Comparison of ENCODE assay signal across 12 mouse cellular contexts in the genomic region with DNA sequence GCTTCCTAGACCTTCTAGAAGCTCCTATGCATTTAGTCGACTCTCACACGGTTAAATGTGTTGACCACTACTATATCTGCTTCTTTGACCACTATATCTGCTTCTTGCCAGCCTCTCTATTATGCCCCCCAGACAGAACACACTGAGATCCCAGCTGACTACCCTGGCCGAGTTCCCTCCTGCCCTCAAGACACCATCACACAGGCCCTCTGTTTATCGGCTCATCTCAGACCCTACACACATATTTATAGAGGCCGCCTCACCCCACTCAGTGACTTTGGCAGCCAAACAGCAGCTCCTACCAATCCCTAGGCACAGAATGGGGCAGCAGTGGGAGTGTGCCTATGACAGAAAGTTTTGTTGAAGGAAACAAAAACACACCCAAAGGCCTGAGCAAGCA. TPM values are rescaled to one million over a fixed set of nuclear protein-coding genes. Genes with fewer than 3 reads are reported as not detected.
A peak's percentile ranks its signal among the peaks of the same experiment; 100 is the strongest.
DNase-seq lines count a peak whose midpoint lies in the region; ATAC-seq and TF ChIP-seq lines count a peak whose summit lies in the region.
"Had no signal": no experiment of that assay in that cellular context is flagged by ENCODE, and none has a peak within 500 bp of the region (broad histone marks: within the 10 kb centered on the region; RNA-seq: fewer than 3 reads in every experiment).

No protein-coding gene starts in this region.

- no peak overlapping the region for H3K4me3 ChIP-seq in heart, embryonic 13.5 days
- H3K4me3 ChIP-seq in heart, adult 2 months, result no peak overlapping the region
- H3K4me3 ChIP-seq in liver, embryonic 13.5 days (replicated peaks), result peak overlapping the region; percentile 20; the same call in 1 of the 2 replicates
- no peak overlapping the region for H3K4me3 ChIP-seq in liver, postnatal 0 days (ENCODE audit: low read depth, low read length)
- H3K4me3 ChIP-seq in neural tube, embryonic 14.5 days (ENCODE audit: low read depth, low read length), result no peak overlapping the region
- H3K4me3 ChIP-seq in forebrain, embryonic 15.5 days, result no peak overlapping the region

- peak overlapping the region; percentile 67; the same call in 1 of the 2 replicates for H3K4me2 ChIP-seq in heart, embryonic 13.5 days
- peak overlapping the region; percentile 27 for H3K4me2 ChIP-seq in liver, embryonic 13.5 days
- no peak overlapping the region; the same call in 1 of the 2 replicates for H3K4me2 ChIP-seq in liver, postnatal 0 days (ENCODE audit: low read depth, low read length)
- no peak overlapping the region for H3K4me2 ChIP-seq in neural tube, embryonic 14.5 days (ENCODE audit: low read depth, low read length)
- H3K4me2 ChIP-seq in forebrain, embryonic 15.5 days (replicated peaks), result no peak overlapping the region

- H3K79me2 ChIP-seq in heart, adult 2 months (replicated peaks; ENCODE audit: control insufficient read depth, insufficient read depth, low read length), result peaks cover 2% of the 10 kb centered on the region; the same call in 1 of the 2 replicates

- WGBS in heart, embryonic 13.5 days, result 55% methylated on average over 5 of the region's 5 CpGs
- WGBS in heart, adult 2 months, result 58% methylated on average over 5 of the region's 5 CpGs
- WGBS in liver, embryonic 13.5 days (ENCODE audit: insufficient replicate concordance), result 59% methylated on average over 5 of the region's 5 CpGs
- 68% methylated on average over 5 of the region's 5 CpGs for WGBS in liver, postnatal 0 days (ENCODE audit: insufficient replicate concordance)
- WGBS in neural tube, embryonic 14.5 days, result 55% methylated on average over 5 of the region's 5 CpGs
- WGBS in forebrain, embryonic 15.5 days, result 61% methylated on average over 5 of the region's 5 CpGs

- H3K27me3 ChIP-seq in heart, embryonic 13.5 days (replicated peaks), result no peaks in the 10 kb centered on the region
- 0 out of 2 replicates have a peak, but pooled peaks cover 1% of the 10 kb centered on the region for H3K27me3 ChIP-seq in heart, adult 2 months (ENCODE audit: control insufficient read depth, insufficient read depth, low read length)
- H3K27me3 ChIP-seq in liver, embryonic 13.5 days, result no peaks in the 10 kb centered on the region
- no peaks in the 10 kb centered on the region for H3K27me3 ChIP-seq in liver, postnatal 0 days (ENCODE audit: insufficient read depth, low read length)
- H3K27me3 ChIP-seq in neural tube, embryonic 14.5 days (ENCODE audit: control insufficient read depth, insufficient read depth, low read length), result no peaks in the 10 kb centered on the region
- H3K27me3 ChIP-seq in forebrain, embryonic 15.5 days, result no peaks in the 10 kb centered on the region
- H3K27me3 ChIP-seq: Patski had no signal

- no peak overlapping the region for H3K9ac ChIP-seq in heart, embryonic 13.5 days
- no peak overlapping the region for H3K9ac ChIP-seq in heart, adult 2 months (ENCODE audit: low read depth, low read length)
- peak overlapping the region; percentile 39; the same call in 1 of the 2 replicates for H3K9ac ChIP-seq in liver, embryonic 13.5 days
- H3K9ac ChIP-seq in liver, postnatal 0 days (replicated peaks), result no peak overlapping the region
- H3K9ac ChIP-seq in neural tube, embryonic 14.5 days (replicated peaks; ENCODE audit: low read depth, low read length), result no peak overlapping the region
- no peak overlapping the region for H3K9ac ChIP-seq in forebrain, embryonic 15.5 days (replicated peaks)

- peaks cover 26% of the 10 kb centered on the region for H3K4me1 ChIP-seq in heart, embryonic 13.5 days
- H3K4me1 ChIP-seq in heart, adult 2 months (ENCODE audit: control insufficient read depth, insufficient read depth, low read length), result no peaks in the 10 kb centered on the region; the same call in 1 of the 2 replicates
- H3K4me1 ChIP-seq in liver, embryonic 13.5 days (replicated peaks), result peaks cover 92% of the 10 kb centered on the region
- H3K4me1 ChIP-seq in liver, postnatal 0 days (ENCODE audit: insufficient read depth), result peaks cover 9% of the 10 kb centered on the region
- peaks cover 10% of the 10 kb centered on the region for H3K4me1 ChIP-seq in neural tube, embryonic 14.5 days (ENCODE audit: control insufficient read depth, insufficient read depth, low read length)
- peaks cover 8% of the 10 kb centered on the region for H3K4me1 ChIP-seq in forebrain, embryonic 15.5 days

- TF ChIP-seq CTCF in heart, adult 2 months (IDR thresholded peaks at IDR 0.05), result no peak
- TF ChIP-seq CTCF in liver, postnatal 0 days (IDR thresholded peaks at IDR 0.05; ENCODE audit: low read depth), result no peak

- no peaks in the 10 kb centered on the region for H3K9me3 ChIP-seq in heart, embryonic 13.5 days
- H3K9me3 ChIP-seq in liver, embryonic 13.5 days (replicated peaks), result no peaks in the 10 kb centered on the region
- H3K9me3 ChIP-seq in liver, postnatal 0 days (ENCODE audit: low read length), result no peaks in the 10 kb centered on the region
- no peaks in the 10 kb centered on the region for H3K9me3 ChIP-seq in neural tube, embryonic 14.5 days (ENCODE audit: control insufficient read depth, low read length)
- no peaks in the 10 kb centered on the region for H3K9me3 ChIP-seq in forebrain, embryonic 15.5 days

- intact Hi-C loops in heart, adult 2 months (cut with DNase I), result no loop called here

- H3K27ac ChIP-seq in heart, embryonic 13.5 days (replicated peaks), result no peak overlapping the region
- no peak overlapping the region for H3K27ac ChIP-seq in heart, adult 2 months
- peak overlapping the region; percentile 59 for H3K27ac ChIP-seq in liver, embryonic 13.5 days
- H3K27ac ChIP-seq in liver, postnatal 0 days (ENCODE audit: low read depth), result no peak overlapping the region
- no peak overlapping the region for H3K27ac ChIP-seq in neural tube, embryonic 14.5 days (ENCODE audit: low read depth, low read length)
- H3K27ac ChIP-seq in forebrain, embryonic 15.5 days (replicated peaks), result no peak overlapping the region

- H3K36me3 ChIP-seq in heart, embryonic 13.5 days, result no peaks in the 10 kb centered on the region
- no peaks in the 10 kb centered on the region for H3K36me3 ChIP-seq in heart, adult 2 months (ENCODE audit: control insufficient read depth, insufficient read depth, low read length)
- peaks cover 41% of the 10 kb centered on the region for H3K36me3 ChIP-seq in liver, embryonic 13.5 days
- peaks cover 2% of the 10 kb centered on the region; the same call in 1 of the 2 replicates for H3K36me3 ChIP-seq in liver, postnatal 0 days (replicated peaks; ENCODE audit: insufficient read depth, low read length)
- H3K36me3 ChIP-seq in neural tube, embryonic 14.5 days (ENCODE audit: control insufficient read depth, insufficient read depth, low read length), result no peaks in the 10 kb centered on the region
- H3K36me3 ChIP-seq in forebrain, embryonic 15.5 days, result no peaks in the 10 kb centered on the region

- no peak for ATAC-seq in heart, embryonic 13.5 days (ENCODE audit: extremely low read depth, insufficient number of reproducible peaks, low FRiP score, low TSS enrichment)
- ATAC-seq in liver, embryonic 13.5 days (ENCODE audit: low read depth), result peak; percentile 42; the same call in 1 of the 2 replicates
- ATAC-seq in liver, postnatal 0 days, result no peak
- ATAC-seq in neural tube, embryonic 14.5 days (ENCODE audit: low read depth), result 0 out of 2 replicates have a peak, but pooled peaks have one; percentile 9
- ATAC-seq in forebrain, embryonic 15.5 days (replicated peaks), result no peak
- ATAC-seq: Patski had no signal

- TF ChIP-seq EP300 in heart, adult 2 months (IDR thresholded peaks at IDR 0.05; ENCODE audit: insufficient read depth, low read depth, low read length), result no peak
- no peak for TF ChIP-seq EP300 in liver, postnatal 0 days (IDR thresholded peaks at IDR 0.05; ENCODE audit: low read depth)

- peak; percentile 41 to 46 for DNase-seq in cerebellum, adult 18-20 months
- DNase-seq in cerebellum, adult 9-10 months, result no peak
- no peak for DNase-seq in heart, adult 2 months
- DNase-seq in liver, embryonic 13.5 days, result no peak
- DNase-seq in liver, postnatal 0 days, result no peak
- DNase-seq: gastrocnemius, postnatal 36 days; lung, postnatal 4 days; thymus, postnatal 25 days had no signal

- TF ChIP-seq POLR2A in heart, adult 2 months (IDR thresholded peaks at IDR 0.05; ENCODE audit: insufficient read depth, low read depth, low read length), result no peak

RNA-seq across cellular contexts. Expression of a gene that starts 14.6 kb away (rescaled TPM):
- polyA plus RNA-seq in heart, embryonic 13.5 days (2015; fragmentation: Nextera tagmentation; extraction: Ambion mirVana), result 5.1 and 5.2 TPM in 2 replicates
- total RNA-seq in heart, adult 2 months (2021), result 10 to 100 TPM; 81.2 to 96.7 TPM
- polyA plus RNA-seq in heart, adult 2 months (2012; rRNA removed), result 27.0 and 43.4 TPM in 2 replicates
- 39.7 and 53.3 TPM in 2 replicates for polyA plus RNA-seq in liver, embryonic 13.5 days (2015; fragmentation: Nextera tagmentation; extraction: Ambion mirVana)
- 11.9 and 14.8 TPM in 2 replicates for polyA plus RNA-seq in liver, postnatal 0 days (2015; fragmentation: Nextera tagmentation; extraction: Ambion mirVana)
- 12.1 and 12.7 TPM in 2 replicates for polyA plus RNA-seq in neural tube, embryonic 14.5 days (2014; fragmentation: Nextera tagmentation; extraction: Ambion mirVana)
- polyA plus RNA-seq in forebrain, embryonic 15.5 days (2015; fragmentation: Nextera tagmentation; extraction: Ambion mirVana), result 1.1 and 1.2 TPM in 2 replicates

Comparison
In these comparisons a context has a peak if more than half of its experiments do, and no peak if none do; other contexts are left out.
1. DNase-seq: peak in cerebellum, adult 18-20 months (2 of 2); none in cerebellum, adult 9-10 months (single experiment), heart, adult 2 months (0 of 2), liver, embryonic 13.5 days (single experiment) and liver, postnatal 0 days (single experiment).
2. ATAC-seq: peak in liver, embryonic 13.5 days (single experiment) and neural tube, embryonic 14.5 days (single experiment); none in heart, embryonic 13.5 days (single experiment), liver, postnatal 0 days (single experiment) and forebrain, embryonic 15.5 days (single experiment).
3. H3K4me2 ChIP-seq: peak in heart, embryonic 13.5 days (single experiment) and liver, embryonic 13.5 days (single experiment); none in liver, postnatal 0 days (single experiment), neural tube, embryonic 14.5 days (single experiment) and forebrain, embryonic 15.5 days (single experiment).